Mouse (Mus musculus): ENCODE measurements around the gene Daxx.

Gene Daxx

GRCm38 (mm10) chr17:33921361-33921760 is 12.1 kb downstream of the Daxx start:
- ChIA-PET POLR2A (interaction anchor here in 1 of 4 experiments (1.1 to 6.8 kb wide), 4 partner anchors 12 to 98 kb away, joined by 4 to 57 read pairs (median 25); partner anchors contain the start of genes Daxx, Ndufa7, Rps18 and Rps28), CTCF (interaction anchor here in 3 of 4 experiments (0.6 to 6.7 kb wide), 8 partner anchors 10 to 101 kb away, joined by 3 to 51 read pairs (median 5); partner anchors contain the start of gene Daxx (in 2 of the 3))

- ChIA-PET CTCF (interaction anchor here (0.8 to 6.7 kb wide), 35 partner anchors 9 to 211 kb away, joined by 3 to 51 read pairs (median 4); partner anchors contain the start of genes Tapbp (in 3 of the 4), Zbtb22 (in 3 of the 4), Daxx (in 2 of the 4) and Rps18 (in 2 of the 4)), POLR2A (interaction anchor here (0.6 to 20.4 kb wide), 33 partner anchors 9 to 1866 kb away, joined by 3 to 528 read pairs (median 4); partner anchors contain the start of genes Ndufa7 (in 2 of the 4), Rps18 (in 2 of the 4), Tapbp (in 2 of the 4) and Vps52 (in 2 of the 4))
These were observed 15.5 kb downstream of the Daxx start for GRCm38 (mm10) chr17:33924577-33925283.

GRCm38 (mm10) chr17:33925406-33926116 is 16.3 kb downstream of the Daxx start:
- ChIA-PET POLR2A (interaction anchor here (0.7 to 20.4 kb wide), 38 partner anchors 9 to 166 kb away, joined by 3 to 528 read pairs (median 4); partner anchors contain the start of genes Ndufa7 (in 3 of the 4), Rps18 (in 3 of the 4), Vps52 (in 3 of the 4) and B3galt4 (in 2 of the 4)), CTCF (interaction anchor here (0.6 to 6.7 kb wide), 70 partner anchors 10 to 1165 kb away, joined by 3 to 51 read pairs (median 4); partner anchors contain the start of genes Tapbp (in 3 of the 4), Zbtb22 (in 3 of the 4), B3galt4 (in 2 of the 4) and Daxx (in 2 of the 4))

GRCm38 (mm10) chr17:33926207-33926932 is 17.2 kb downstream of the Daxx start:
- POLR2A ChIA-PET, result interaction anchor here (0.6 to 20.4 kb wide), 43 partner anchors 10 to 286 kb away, joined by 3 to 528 read pairs (median 4); partner anchors contain the start of genes Ndufa7 (in 3 of the 4), Rps18 (in 3 of the 4), Vps52 (in 3 of the 4) and B3galt4 (in 2 of the 4)
- CTCF ChIA-PET, result interaction anchor here (0.5 to 6.7 kb wide), 71 partner anchors 9 to 532 kb away, joined by 3 to 51 read pairs (median 4); partner anchors contain the start of genes Tapbp (in 4 of the 4), Zbtb22 (in 4 of the 4), Daxx (in 2 of the 4) and Angptl4 (in 1 of the 4)

- ChIA-PET POLR2A (interaction anchor here in 3 of 4 experiments (0.7 to 20.4 kb wide), 22 partner anchors 9 to 168 kb away, joined by 3 to 528 read pairs (median 5); partner anchors contain the start of genes B3galt4 (in 3 of the 3), Tapbp (in 3 of the 3), Zbtb22 (in 3 of the 3) and Pfdn6 (in 2 of the 3)), CTCF (interaction anchor here in 2 of 4 experiments (0.7 to 4.3 kb wide), 4 partner anchors 17 to 52 kb away, joined by 3 to 31 read pairs (median 4); partner anchors contain the start of genes Rps18 (in 1 of the 2) and Vps52 (in 1 of the 2))
These were observed 19.2 kb downstream of the Daxx start for GRCm38 (mm10) chr17:33928251-33928947.

- ChIA-PET POLR2A (interaction anchor here in 3 of 4 experiments (0.6 to 20.4 kb wide), 29 partner anchors 8 to 169 kb away, joined by 3 to 528 read pairs (median 5); partner anchors contain the start of genes B3galt4 (in 3 of the 3), Rps18 (in 3 of the 3), Tapbp (in 3 of the 3) and Vps52 (in 3 of the 3)), CTCF (interaction anchor here in 1 of 4 experiments (0.6 to 2.4 kb wide), 4 partner anchors 11 to 409 kb away, joined by 3 to 6 read pairs (median 4); partner anchors contain the start of genes Rps18 and Vps52)
These were observed 20.4 kb downstream of the Daxx start, which contains the start of gene Rgl2 for GRCm38 (mm10) chr17:33929371-33930279. Rgl2 (plus strand) TSS chr17:33929543.

GRCm38 (mm10) chr17:33930280-33931158 is 21.3 kb downstream of the Daxx start:
- ChIA-PET POLR2A (interaction anchor here in 3 of 4 experiments (0.6 to 20.4 kb wide), 40 partner anchors 10 to 1034 kb away, joined by 3 to 528 read pairs (median 4); partner anchors contain the start of genes B3galt4 (in 3 of the 3), Rps18 (in 3 of the 3), Vps52 (in 3 of the 3) and Daxx (in 2 of the 3)), CTCF (interaction anchor here in 3 of 4 experiments (0.6 to 2.4 kb wide), 15 partner anchors 9 to 531 kb away, joined by 3 to 8 read pairs (median 3); partner anchors contain the start of genes Wdr46 (in 2 of the 3), Cd320 (in 1 of the 3), Pfdn6 (in 1 of the 3) and Rps18 (in 1 of the 3))

- ChIA-PET CTCF (interaction anchor here in 3 of 4 experiments (0.6 to 2.2 kb wide), 13 partner anchors 8 to 531 kb away, joined by 3 to 8 read pairs (median 3); partner anchors contain the start of genes Wdr46 (in 2 of the 3), Cd320 (in 1 of the 3), Pfdn6 (in 1 of the 3) and Tapbp (in 1 of the 3)), POLR2A (interaction anchor here in 3 of 4 experiments (0.6 to 20.4 kb wide), 39 partner anchors 9 to 1035 kb away, joined by 3 to 528 read pairs (median 5); partner anchors contain the start of genes B3galt4 (in 3 of the 3), Daxx (in 2 of the 3), Pfdn6 (in 2 of the 3) and Rps18 (in 2 of the 3))
These were observed 22.1 kb downstream of the Daxx start for GRCm38 (mm10) chr17:33931159-33931866.

GRCm38 (mm10) chr17:33931947-33932346 is 22.7 kb downstream of the Daxx start:
- POLR2A ChIA-PET, result interaction anchor here in 2 of 4 experiments (1.0 to 20.4 kb wide), 12 partner anchors 8 to 110 kb away, joined by 3 to 528 read pairs (median 8); partner anchors contain the start of genes B3galt4 (in 2 of the 2), Pfdn6 (in 2 of the 2), Rps18 (in 2 of the 2) and Tapbp (in 2 of the 2)
- CTCF ChIA-PET, result interaction anchor here in 1 of 4 experiments (0.9 to 1.6 kb wide), 2 partner anchors 9 to 37 kb away, joined by 3 read pairs; no protein-coding TSS in a partner anchor

GRCm38 (mm10) chr17:33932448-33932847 is 23.2 kb downstream of the Daxx start:
- CTCF ChIA-PET, result interaction anchor here in 1 of 4 experiments (0.9 to 1.6 kb wide), 2 partner anchors 10 to 36 kb away, joined by 3 read pairs; no protein-coding TSS in a partner anchor
- POLR2A ChIA-PET, result interaction anchor here in 2 of 4 experiments (1.0 to 20.4 kb wide), 9 partner anchors 8 to 108 kb away, joined by 3 to 528 read pairs (median 26); partner anchors contain the start of genes B3galt4 (in 2 of the 2), Pfdn6 (in 2 of the 2), Rps18 (in 2 of the 2) and Tapbp (in 2 of the 2)

- ChIA-PET POLR2A (interaction anchor here in 3 of 4 experiments (1.0 to 20.4 kb wide), 8 partner anchors 17 to 109 kb away, joined by 3 to 528 read pairs (median 8); partner anchors contain the start of genes B3galt4 (in 3 of the 3), Rps18 (in 2 of the 3), Tapbp (in 2 of the 3) and Vps52 (in 2 of the 3)), CTCF (interaction anchor here in 1 of 4 experiments (1.6 kb wide), 1 partner anchor 10 kb away, joined by 3 read pairs; no protein-coding TSS in a partner anchor)
These were observed 23.8 kb downstream of the Daxx start for GRCm38 (mm10) chr17:33932970-33933369.

- ChIA-PET CTCF (interaction anchor here in 2 of 4 experiments (0.9 to 2.1 kb wide), 3 partner anchors 9 to 175 kb away, joined by 3 to 5 read pairs (median 3); partner anchors contain the start of gene Rab11b (in 1 of the 2)), POLR2A (interaction anchor here in 3 of 4 experiments (0.6 to 20.4 kb wide), 13 partner anchors 9 to 176 kb away, joined by 3 to 528 read pairs (median 6); partner anchors contain the start of genes B3galt4 (in 3 of the 3), Rps18 (in 2 of the 3), Vps52 (in 2 of the 3) and Daxx (in 1 of the 3))
These were observed 26.3 kb downstream of the Daxx start for GRCm38 (mm10) chr17:33935422-33936055.
